In genomic region chr4:132676771-132677539, GRCm38 (mm10) we compare ENCODE assay signal across 10 mouse cellular contexts. TPM values are rescaled to one million over a fixed set of nuclear protein-coding genes. Genes with fewer than 3 reads are reported as not detected.
A peak's percentile ranks its signal among the peaks of the same experiment; 100 is the strongest.
DNase-seq lines count a peak whose midpoint lies in the region; ATAC-seq and TF ChIP-seq lines count a peak whose summit lies in the region.
"Had no signal": no experiment of that assay in that cellular context is flagged by ENCODE, and none has a peak within 500 bp of the region (broad histone marks: within the 10 kb centered on the region; RNA-seq: fewer than 3 reads in every experiment).

No protein-coding gene starts in this region.

- no peak overlapping the region for H3K9ac ChIP-seq in liver, adult 2 months (ENCODE audit: low read depth, low read length)
- H3K9ac ChIP-seq: embryonic facial prominence, embryonic 15.5 days; limb, embryonic 15.5 days had no signal

- peaks cover 19% of the 10 kb centered on the region for H3K36me3 ChIP-seq in liver, adult 2 months (ENCODE audit: control insufficient read depth, insufficient read depth, low read length)

- no peaks in the 10 kb centered on the region for H3K4me1 ChIP-seq in liver, adult 2 months (ENCODE audit: control insufficient read depth, insufficient read depth, low read length)
- H3K4me1 ChIP-seq: embryonic facial prominence, embryonic 15.5 days; limb, embryonic 15.5 days had no signal

- no peak for ATAC-seq in monocyte, adult 5-6 weeks (replicated peaks; ENCODE audit: insufficient number of reproducible peaks, low FRiP score, low TSS enrichment, poor library complexity, severe bottlenecking)

- 88% methylated on average over 7 of the region's 7 CpGs for WGBS in liver, adult 2 months

- no peak overlapping the region for H3K27ac ChIP-seq in liver, adult 2 months (replicated peaks; ENCODE audit: insufficient read depth, low read depth, low read length)
- H3K27ac ChIP-seq: embryonic facial prominence, embryonic 15.5 days; limb, embryonic 15.5 days had no signal

- no peaks in the 10 kb centered on the region for H3K27me3 ChIP-seq in liver, adult 2 months (ENCODE audit: control insufficient read depth, insufficient read depth, low read length)
- H3K27me3 ChIP-seq: embryonic facial prominence, embryonic 15.5 days; limb, embryonic 15.5 days had no signal

- peak; percentile 78 for TF ChIP-seq CTCF in liver, adult 2 months (IDR thresholded peaks at IDR 0.05; ENCODE audit: low read depth, low read length)

- H3K79me2 ChIP-seq in liver, adult 2 months (ENCODE audit: control insufficient read depth, insufficient read depth, low read length) = no peaks in the 10 kb centered on the region

- no peak overlapping the region for H3K4me3 ChIP-seq in liver, adult 2 months (ENCODE audit: insufficient read depth, low read depth, low read length)
- H3K4me3 ChIP-seq: embryonic facial prominence, embryonic 15.5 days; limb, embryonic 15.5 days had no signal

- TF ChIP-seq POLR2A in liver, adult 2 months (IDR thresholded peaks at IDR 0.05; ENCODE audit: extremely low read depth, insufficient read depth, low read length) = no peak

- peak; percentile 19 for DNase-seq in gastrocnemius, postnatal 10 days
- DNase-seq in gastrocnemius, postnatal 4 days (ENCODE audit: low spot score in 2 of 2) = no peak
- peak; percentile 79 for DNase-seq in 416B (ENCODE audit: low read depth)
- DNase-seq in NIH3T3 (ENCODE audit: low read depth) = peak; percentile 62
- peak; percentile 3 for DNase-seq in embryo, embryonic 11.5 days (ENCODE audit: low read depth, low spot score)
- DNase-seq in liver, adult 2 months (ENCODE audit: extremely low read depth, low read depth, low spot score) = no peak
- DNase-seq in spleen, postnatal 36 days (ENCODE audit: low spot score in 2 of 2) = peak; percentile 14 to 19

RNA-seq across cellular contexts. Expression of gene Eya3, which starts 38.2 kb away (rescaled TPM):
- total RNA-seq in gastrocnemius, postnatal 10 days (2021) = 10 to 100 TPM; 13.5 to 16.8 TPM
- total RNA-seq in gastrocnemius, postnatal 4 days (2021) = 10 to 100 TPM; 22.2 to 23.6 TPM
- 6.7 and 6.8 TPM in 2 replicates for total RNA-seq in liver, adult 2 months (2014; rRNA removed)
- polyA plus RNA-seq in liver, adult 2 months (2012; rRNA removed) = 9.0 and 9.2 TPM in 2 replicates
- 8.7 to 25.5 TPM (median 18.8 TPM) in 3 replicates for total RNA-seq in monocyte, adult 5-6 weeks (2017)

RNA-seq across cellular contexts. Expression of gene Xkr8, which starts 55.4 kb away (rescaled TPM):
- 1 to 10 TPM; 2.3 to 2.6 TPM for total RNA-seq in gastrocnemius, postnatal 10 days (2021)
- total RNA-seq in gastrocnemius, postnatal 4 days (2021) = 1 to 10 TPM; 2.8 to 5.3 TPM
- 3.0 and 6.1 TPM in 2 replicates for total RNA-seq in liver, adult 2 months (2014; rRNA removed)
- polyA plus RNA-seq in liver, adult 2 months (2012; rRNA removed) = 5.9 and 10.1 TPM in 2 replicates
- total RNA-seq in monocyte, adult 5-6 weeks (2017) = 3.8 to 7.9 TPM (median 4.4 TPM) in 3 replicates

Comparison
In these comparisons a context has a peak if more than half of its experiments do, and no peak if none do; other contexts are left out.
1. DNase-seq: peak in gastrocnemius, postnatal 10 days (single experiment), 416B (single experiment), NIH3T3 (single experiment), embryo, embryonic 11.5 days (single experiment) and spleen, postnatal 36 days (2 of 2); none in gastrocnemius, postnatal 4 days (0 of 2) and liver, adult 2 months (single experiment).